Mouse (Mus musculus) heart, postnatal 0 days (tissue): ENCODE data around the gene Sbno1. TPM values are rescaled to one million over a fixed set of nuclear protein-coding genes. Genes with fewer than 3 reads are reported as not detected.

Source experiments
- ATAC-seq: fragments of 200-750 bp; cut with Nextera tagmentation; 2 replicates; pipeline ENCODE4 v1.8.0; 2017; ENCODE audit warnings: low read depth, moderate number of reproducible peaks, moderate library complexity; ENCODE audit not compliant: insufficient read depth
- DNase-seq: peaks from one replicate; pipeline ENCODE4 v3.0.0-alpha.2; 2016; ENCODE audit warnings: low spot score
- H3K27ac ChIP-seq: fragments of 300-500 bp; sonication (generic); 2 replicates; pipeline ENCODE4 v1.5.1; 2014; ENCODE audit warnings: low read depth, mild to moderate bottlenecking
- H3K27me3 ChIP-seq: fragments of 300-500 bp; sonication (generic); 2 replicates; pipeline ENCODE4 v1.6.1; 2014; ENCODE audit warnings: low read length, mixed read lengths; ENCODE audit not compliant: control insufficient read depth, insufficient read depth
- H3K36me3 ChIP-seq: fragments of 300-500 bp; sonication (generic); replicated peaks from 2 replicates; pipeline ENCODE4 v1.6.1; 2014; ENCODE audit warnings: low read length, mixed read lengths; ENCODE audit not compliant: control insufficient read depth, insufficient read depth
- H3K4me1 ChIP-seq: fragments of 300-500 bp; sonication (generic); 2 replicates; pipeline ENCODE4 v1.6.1; 2014; ENCODE audit warnings: antibody characterized with exemption; ENCODE audit not compliant: control insufficient read depth, insufficient read depth
- H3K4me2 ChIP-seq: fragments of 300-500 bp; sonication (generic); 2 replicates; pipeline ENCODE4 v1.6.1; 2014; ENCODE audit warnings: low read depth, mild to moderate bottlenecking, low read length, moderate library complexity
- H3K4me3 ChIP-seq: fragments of 300-500 bp; sonication (generic); 2 replicates; pipeline ENCODE4 v1.5.1; 2014; ENCODE audit warnings: low read depth, low read length
- H3K9ac ChIP-seq: fragments of 300-500 bp; sonication (generic); replicated peaks from 2 replicates; pipeline ENCODE4 v1.6.1; 2014; ENCODE audit warnings: low read depth, low read length, mixed read lengths
- H3K9me3 ChIP-seq: fragments of 300-500 bp; sonication (generic); replicated peaks from 2 replicates; pipeline ENCODE4 v1.6.1; 2016; ENCODE audit warnings: low read length; ENCODE audit not compliant: control insufficient read depth
- CTCF ChIP-seq: IDR thresholded peaks from 2 replicates; pipeline ENCODE4 v1.5.1; 2016; ENCODE audit warnings: antibody characterized with exemption, control low read depth, low read depth
- EP300 ChIP-seq: IDR thresholded peaks from 2 replicates; pipeline ENCODE4 v1.6.1; 2016; ENCODE audit warnings: antibody characterized with exemption, low read depth
- WGBS: fragments of 180-500 bp; shearing (Covaris S2); extraction: QIAGEN DNeasy Blood & Tissue Kit; methylation state at CpG from one replicate; pipeline ENCODE4 v1.1.7; 2014; 5-methylcytosine and 5-hydroxymethylcytosine counted together
- polyA plus RNA-seq: library from polyadenylated mRNA; unstranded; fragments of >200 nt; fragmentation: Nextera tagmentation; extraction: Ambion mirVana; gene quantifications from 2 replicates; pipeline ENCODE4 v1.2.1, GENCODE M21; 2015
- total RNA-seq: library from RNA; depleted of rRNA; stranded (reverse); fragments of >200 nt; gene quantifications from 2 replicates; pipeline ENCODE4 v1.2.3, GENCODE M21; 2014; ENCODE audit warnings: low replicate concordance

Gene Sbno1
- total and polyA plus RNA-seq, 2 experiments from 2014 or later = 33.8 to 52.8 TPM

DNA sequence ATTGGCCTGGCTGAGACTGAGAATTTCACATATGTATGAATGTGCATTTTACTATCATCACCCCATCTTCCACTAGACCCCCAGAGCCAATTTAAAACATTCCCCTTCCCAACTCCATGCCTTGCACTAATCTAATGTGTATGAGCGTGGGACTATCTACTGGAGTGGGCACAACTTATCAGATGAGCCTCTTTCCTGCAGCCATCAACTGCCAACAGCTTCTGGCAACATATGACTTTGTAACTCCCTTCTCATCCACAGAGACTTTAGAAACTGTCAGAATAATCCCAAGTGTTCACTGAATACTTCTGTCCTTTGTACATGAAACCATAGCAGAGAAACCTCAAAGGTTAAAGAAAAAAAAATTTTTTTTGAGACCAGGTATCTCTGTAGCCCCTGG lies 45.7 kb downstream of the Sbno1 start:
- no peaks in the 10 kb centered on the region for H3K4me1 ChIP-seq
- no peak for DNase-seq
- H3K4me2 ChIP-seq = no peak overlapping the region
- H3K4me3 ChIP-seq = no peak overlapping the region
- WGBS = 79% methylated on average over 1 of the region's 1 CpGs
- H3K9me3 ChIP-seq = no peaks in the 10 kb centered on the region
- no peaks in the 10 kb centered on the region for H3K27me3 ChIP-seq
- ATAC-seq = no peak
- TF ChIP-seq CTCF (no peak), EP300 (no peak)
- H3K9ac ChIP-seq = no peak overlapping the region
- H3K27ac ChIP-seq = no peak overlapping the region
- peaks cover 93% of the 10 kb centered on the region for H3K36me3 ChIP-seq

GRCm38 (mm10) chr5:124377149-124377548 lies 48.7 kb downstream of the Sbno1 start:
- DNase-seq (no peak), ATAC-seq (no peak)
- no peak overlapping the region for H3K9ac ChIP-seq
- no peaks in the 10 kb centered on the region for H3K4me1 ChIP-seq
- 84% methylated on average over 4 of the region's 4 CpGs for WGBS
- H3K27me3 ChIP-seq = no peaks in the 10 kb centered on the region
- TF ChIP-seq EP300 (no peak), CTCF (no peak)
- no peak overlapping the region for H3K27ac ChIP-seq
- H3K4me2 ChIP-seq = no peak overlapping the region
- peaks cover 94% of the 10 kb centered on the region for H3K36me3 ChIP-seq
- H3K4me3 ChIP-seq = no peak overlapping the region
- no peaks in the 10 kb centered on the region for H3K9me3 ChIP-seq

DNA sequence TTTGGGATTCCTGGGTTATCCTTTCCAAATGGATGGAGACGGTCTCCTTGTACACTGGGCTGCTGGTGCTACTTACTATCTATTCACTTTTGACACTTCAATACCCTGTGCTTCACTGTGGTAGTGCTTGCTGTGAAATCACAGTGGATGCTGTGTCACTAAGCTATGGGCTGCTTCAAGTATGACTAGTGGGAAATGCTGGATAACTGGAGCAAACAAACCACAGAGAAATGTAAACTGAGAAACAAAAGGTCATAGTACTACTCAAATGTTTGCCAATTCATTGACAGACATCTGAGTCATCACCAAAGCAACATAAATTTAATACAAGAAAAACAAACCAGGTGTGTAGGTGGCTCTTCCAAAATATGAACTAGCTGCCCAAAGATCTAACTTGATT lies 49.4 kb downstream of the Sbno1 start:
- no peak for ATAC-seq
- H3K27me3 ChIP-seq = no peaks in the 10 kb centered on the region
- H3K4me1 ChIP-seq = no peaks in the 10 kb centered on the region
- H3K27ac ChIP-seq = no peak overlapping the region
- peaks cover 94% of the 10 kb centered on the region for H3K36me3 ChIP-seq
- no peak overlapping the region for H3K4me2 ChIP-seq
- no peak overlapping the region for H3K9ac ChIP-seq
- TF ChIP-seq CTCF (no peak), EP300 (no peak)
- WGBS = 90% methylated on average over 1 of the region's 1 CpGs
- H3K9me3 ChIP-seq = no peaks in the 10 kb centered on the region
- no peak overlapping the region for H3K4me3 ChIP-seq
- DNase-seq = no peak

DNA sequence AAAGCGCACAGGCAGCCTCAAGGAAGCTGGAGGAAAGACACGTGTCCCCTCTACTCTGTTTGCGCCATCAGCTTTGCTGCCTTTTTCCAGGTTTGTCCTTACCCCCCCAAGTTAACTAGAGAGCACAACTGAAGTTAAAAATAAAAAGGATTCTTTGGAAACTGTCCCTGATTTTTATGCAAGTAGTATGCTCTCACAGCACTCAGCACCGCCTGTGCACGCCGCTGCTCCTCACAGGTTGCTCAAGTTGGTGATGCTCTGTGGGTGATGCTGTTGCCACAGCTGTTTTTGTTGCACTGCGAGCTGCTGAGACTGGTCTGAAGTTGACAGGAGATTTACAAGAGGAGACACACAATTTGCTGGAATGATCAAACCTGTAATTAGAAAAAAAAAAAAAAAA lies 51.5 kb downstream of the Sbno1 start:
- ATAC-seq = no peak
- H3K36me3 ChIP-seq = peaks cover 94% of the 10 kb centered on the region
- H3K4me2 ChIP-seq = no peak overlapping the region
- no peak overlapping the region for H3K9ac ChIP-seq
- H3K4me1 ChIP-seq = no peaks in the 10 kb centered on the region
- no peak overlapping the region for H3K4me3 ChIP-seq
- DNase-seq = no peak
- no peaks in the 10 kb centered on the region for H3K9me3 ChIP-seq
- no peaks in the 10 kb centered on the region for H3K27me3 ChIP-seq
- TF ChIP-seq CTCF (no peak), EP300 (no peak)
- 96% methylated on average over 7 of the region's 7 CpGs for WGBS
- no peak overlapping the region for H3K27ac ChIP-seq

DNA sequence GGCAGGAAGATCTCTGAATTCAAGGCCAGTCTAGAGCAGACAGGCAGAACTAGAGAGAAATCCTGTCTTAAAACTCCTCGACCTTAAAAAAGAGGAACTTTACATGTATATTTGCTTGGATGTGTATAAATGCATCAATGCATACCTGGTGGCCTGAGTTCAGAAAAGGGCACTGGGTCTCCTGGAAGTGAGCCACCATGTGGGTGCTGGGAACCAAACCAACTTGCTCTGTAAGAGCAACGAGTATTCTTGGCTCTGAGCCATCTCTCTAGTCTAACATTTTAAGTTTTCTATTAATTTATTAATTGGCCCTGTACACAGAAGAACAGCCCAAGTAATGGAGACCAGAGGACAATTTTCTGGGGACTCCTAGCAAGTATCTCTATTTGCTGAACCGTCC lies 59.1 kb downstream of the Sbno1 start:
- WGBS = 61% methylated on average over 3 of the region's 3 CpGs
- H3K9ac ChIP-seq = no peak overlapping the region
- no peaks in the 10 kb centered on the region for H3K9me3 ChIP-seq
- H3K27ac ChIP-seq = no peak overlapping the region
- no peaks in the 10 kb centered on the region for H3K27me3 ChIP-seq
- H3K4me3 ChIP-seq = no peak overlapping the region
- DNase-seq = no peak
- ATAC-seq = no peak
- TF ChIP-seq CTCF (no peak), EP300 (no peak)
- no peaks in the 10 kb centered on the region for H3K4me1 ChIP-seq
- H3K36me3 ChIP-seq = peaks cover 40% of the 10 kb centered on the region
- no peak overlapping the region for H3K4me2 ChIP-seq

GRCm38 (mm10) chr5:124365754-124366153 lies 60.0 kb downstream of the Sbno1 start:
- no peak for ATAC-seq
- TF ChIP-seq CTCF (no peak), EP300 (no peak)
- peaks cover 30% of the 10 kb centered on the region for H3K36me3 ChIP-seq
- H3K27me3 ChIP-seq = no peaks in the 10 kb centered on the region
- H3K27ac ChIP-seq = no peak overlapping the region
- H3K9ac ChIP-seq = no peak overlapping the region
- WGBS = 97% methylated on average over 2 of the region's 2 CpGs
- DNase-seq = no peak
- H3K4me1 ChIP-seq = no peaks in the 10 kb centered on the region
- H3K4me2 ChIP-seq = no peak overlapping the region
- H3K4me3 ChIP-seq = no peak overlapping the region
- no peaks in the 10 kb centered on the region for H3K9me3 ChIP-seq
